Mouse (Mus musculus) cerebral cortex, adult 2 months (tissue): Measurements from ENCODE around the gene Ism1.

Experiments used
- WGBS: fragments of 180-500 bp; shearing (Covaris S2); methylation state at CpG from one replicate; pipeline ENCODE4 v1.1.7; 2018; 5-methylcytosine and 5-hydroxymethylcytosine counted together

The Ism1 gene

DNA sequence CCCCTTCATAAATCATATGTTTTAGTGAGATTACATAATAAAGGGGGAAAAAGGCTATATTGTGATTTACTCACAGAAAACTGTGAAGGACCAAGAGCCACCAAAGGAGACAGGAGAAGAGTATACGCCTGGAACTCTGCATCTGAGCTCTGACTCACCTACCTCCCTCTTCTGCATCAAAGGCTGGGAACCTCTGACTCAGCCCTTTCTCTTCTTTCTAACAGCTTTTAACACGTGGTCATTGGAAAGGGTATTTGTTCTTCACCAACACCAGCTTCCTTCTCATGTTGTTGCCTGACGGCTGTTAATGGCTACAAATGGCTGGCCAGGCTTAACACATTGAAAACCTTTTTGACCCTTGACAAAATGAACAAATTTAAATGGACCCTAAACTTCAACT, 36.2 kb downstream of the Ism1 start:
- 75% methylated on average over 3 of the region's 3 CpGs for WGBS

DNA sequence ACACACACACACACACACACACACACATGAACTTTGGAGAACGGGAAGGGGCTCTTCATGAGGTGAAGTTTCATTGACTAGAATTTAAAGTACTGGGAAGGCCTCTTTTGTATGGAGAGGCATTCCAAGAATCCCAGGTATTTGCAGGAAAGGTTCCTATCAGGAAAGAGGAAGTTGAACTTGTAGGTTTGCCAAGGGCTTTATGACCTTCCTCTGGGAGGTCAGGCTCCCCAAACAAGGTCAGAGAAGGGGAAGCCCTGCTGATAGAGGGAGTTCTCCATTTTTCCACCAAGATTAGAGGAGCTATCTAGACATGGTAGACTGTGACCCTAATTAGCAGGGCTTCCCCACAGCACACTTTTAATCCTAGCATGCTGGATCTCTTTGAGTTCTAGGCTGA, 39.8 kb downstream of the Ism1 start:
- 72% methylated on average over 1 of the region's 1 CpGs for WGBS

DNA sequence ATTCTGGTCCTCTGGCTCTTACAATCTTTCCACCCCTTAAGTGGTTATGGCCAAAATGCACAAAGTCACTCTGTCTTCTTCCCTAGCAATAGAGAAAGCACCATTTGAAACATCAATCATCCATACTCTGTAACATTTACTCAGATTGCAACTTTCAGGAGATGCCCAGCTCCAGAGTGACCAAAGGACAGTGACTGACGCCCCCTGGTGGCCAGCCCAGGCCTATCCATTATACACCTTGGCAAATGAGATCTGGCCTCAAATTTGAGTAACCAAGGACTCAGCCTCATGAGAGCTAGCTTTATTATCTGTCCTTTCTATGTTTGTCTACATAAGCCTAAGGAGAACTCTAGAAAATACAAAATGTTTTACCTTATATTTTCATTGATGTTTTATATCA, 44.7 kb downstream of the Ism1 start:
- WGBS, result 0% methylated on average over 1 of the region's 1 CpGs

DNA sequence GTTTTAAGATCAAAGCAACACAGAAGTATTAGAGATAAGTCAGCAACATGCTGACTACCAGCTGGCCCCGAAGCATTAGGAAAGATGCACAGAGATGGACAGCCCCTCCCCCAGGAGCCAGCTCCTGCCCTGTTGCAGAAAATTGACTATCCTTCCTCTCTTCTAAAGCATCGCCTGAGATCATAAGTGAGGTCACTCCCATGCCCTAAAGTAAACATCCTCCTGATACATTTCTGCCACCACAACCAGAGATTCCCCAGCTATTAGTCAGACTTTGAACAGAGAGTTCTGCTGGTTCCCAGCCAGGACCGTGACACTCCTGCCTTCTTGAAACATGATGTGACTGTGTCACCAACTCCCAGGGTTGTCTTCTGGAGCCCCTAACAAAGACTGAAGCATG, 45.3 kb downstream of the Ism1 start:
- WGBS, result 63% methylated on average over 3 of the region's 3 CpGs

DNA sequence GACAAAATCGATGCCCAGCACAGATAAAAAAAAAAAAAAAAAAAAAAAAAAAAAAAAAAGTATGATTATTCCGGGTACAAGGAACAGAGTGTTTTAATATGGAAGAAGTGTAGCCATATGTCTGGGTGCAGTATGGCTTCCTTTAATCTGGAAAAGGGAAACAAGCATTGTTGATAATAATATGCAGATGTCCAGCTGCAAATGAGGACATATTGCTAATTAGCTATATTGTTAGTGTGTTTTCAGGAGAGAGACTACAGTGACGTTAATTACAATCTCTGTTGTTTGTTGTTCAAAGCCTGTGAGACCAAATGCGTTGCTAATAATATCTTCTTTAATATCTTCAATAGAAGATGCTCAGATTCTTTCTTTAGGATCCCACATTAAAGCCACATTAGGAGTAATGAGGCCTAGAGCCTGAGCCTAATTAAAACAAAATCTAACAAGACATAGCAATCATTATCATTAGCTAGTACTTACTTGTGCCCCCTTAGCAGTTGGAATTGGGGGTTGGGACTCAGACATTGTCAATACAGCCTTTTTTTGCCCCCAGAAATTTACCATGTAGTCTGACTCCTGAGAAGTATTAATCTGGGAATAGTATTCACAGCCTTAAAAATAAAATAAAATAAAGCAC, 46.3 kb downstream of the Ism1 start:
- WGBS, result 48% methylated on average over 4 of the region's 4 CpGs

DNA sequence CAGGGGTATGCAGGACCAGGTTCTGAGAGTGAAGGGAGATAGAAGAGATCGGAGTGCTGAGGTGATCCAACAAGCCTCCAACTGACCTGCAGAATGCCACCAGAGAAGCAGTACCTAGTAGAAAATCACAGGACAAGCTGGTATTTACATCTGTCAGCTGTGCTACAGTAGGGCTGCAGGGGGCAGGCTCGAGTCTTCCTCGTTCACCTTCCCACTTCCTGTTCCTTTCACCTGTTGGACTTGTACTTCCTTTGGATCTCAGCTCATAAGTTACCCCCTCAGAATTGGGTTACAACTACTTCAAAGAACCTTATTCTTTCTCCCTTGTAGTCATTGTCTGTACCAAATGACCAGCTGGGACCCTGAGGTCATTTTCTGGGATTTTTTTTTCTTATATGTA, 47.4 kb downstream of the Ism1 start:
- 68% methylated on average over 3 of the region's 3 CpGs for WGBS

DNA sequence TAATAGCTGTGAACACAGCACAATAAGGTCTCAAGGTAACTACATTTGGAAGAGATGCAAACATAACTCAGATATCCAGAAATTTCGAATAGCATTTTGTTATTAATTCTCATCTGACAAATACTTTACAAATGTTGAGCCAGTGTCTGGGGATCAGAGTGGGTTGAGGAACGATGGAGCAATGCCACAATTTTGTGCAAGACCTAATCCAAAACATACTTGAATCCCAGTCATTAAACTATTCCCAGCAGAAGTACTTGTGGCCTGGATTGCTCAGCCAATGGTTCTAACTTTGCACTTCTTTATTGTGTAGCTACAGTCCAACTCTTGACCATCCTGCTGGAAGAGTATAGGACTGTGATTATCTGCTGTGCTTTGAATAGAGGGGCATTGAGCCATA, 50.1 kb downstream of the Ism1 start:
- WGBS, result 86% methylated on average over 2 of the region's 2 CpGs

DNA sequence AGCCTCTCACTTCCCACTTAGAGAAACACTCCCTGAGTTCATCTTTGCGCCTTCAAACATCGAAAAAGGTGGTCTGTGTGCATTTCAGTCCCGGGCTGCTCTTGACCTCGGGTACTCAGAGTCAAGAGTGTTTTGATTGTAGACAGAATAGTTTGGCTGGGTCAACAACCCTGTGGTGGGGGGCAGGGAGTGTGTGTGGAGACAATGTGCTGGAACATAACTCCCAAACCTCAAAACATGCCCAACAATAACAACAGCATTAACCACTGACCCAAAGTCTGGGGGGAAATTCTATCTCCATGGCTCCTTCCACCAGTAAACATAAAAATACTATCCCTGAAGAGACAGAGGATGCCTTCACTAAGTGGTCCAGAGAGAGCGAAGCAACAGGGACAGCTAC, 51.4 kb downstream of the Ism1 start:
- 87% methylated on average over 5 of the region's 5 CpGs for WGBS

DNA sequence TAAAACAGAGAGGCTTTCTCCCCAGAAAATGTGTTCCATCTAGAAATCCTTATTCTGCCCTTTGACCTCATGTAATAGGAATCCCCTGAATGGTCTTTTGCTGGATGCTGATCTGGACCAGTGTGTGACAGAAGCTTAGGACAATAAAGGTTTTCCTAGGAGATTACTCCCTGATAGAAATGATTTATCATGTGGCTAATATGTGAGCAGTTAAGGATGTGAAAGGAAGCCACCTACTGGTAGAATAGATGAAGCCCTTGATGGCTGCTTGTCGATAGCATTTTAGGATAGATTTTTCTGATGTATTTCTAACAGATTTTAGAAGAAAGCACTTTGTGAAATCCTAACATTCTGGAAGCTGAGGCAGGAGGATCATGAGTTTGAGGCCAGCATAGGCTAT, 64.4 kb downstream of the Ism1 start:
- WGBS, result 52% methylated on average over 1 of the region's 1 CpGs

DNA sequence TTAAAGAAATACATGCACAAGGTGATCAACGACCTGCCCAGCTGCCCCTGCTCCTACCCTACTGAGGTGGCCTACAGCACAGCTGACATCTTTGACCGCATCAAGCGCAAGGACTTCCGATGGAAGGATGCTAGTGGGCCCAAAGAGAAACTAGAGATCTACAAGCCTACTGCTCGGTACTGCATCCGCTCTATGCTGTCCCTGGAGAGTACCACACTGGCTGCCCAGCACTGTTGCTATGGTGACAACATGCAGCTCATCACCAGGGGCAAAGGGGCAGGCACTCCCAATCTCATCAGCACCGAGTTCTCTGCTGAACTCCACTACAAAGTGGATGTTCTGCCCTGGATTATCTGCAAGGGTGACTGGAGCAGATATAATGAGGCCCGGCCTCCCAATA, 79.0 kb downstream of the Ism1 start:
- 88% methylated on average over 8 of the region's 8 CpGs for WGBS

DNA sequence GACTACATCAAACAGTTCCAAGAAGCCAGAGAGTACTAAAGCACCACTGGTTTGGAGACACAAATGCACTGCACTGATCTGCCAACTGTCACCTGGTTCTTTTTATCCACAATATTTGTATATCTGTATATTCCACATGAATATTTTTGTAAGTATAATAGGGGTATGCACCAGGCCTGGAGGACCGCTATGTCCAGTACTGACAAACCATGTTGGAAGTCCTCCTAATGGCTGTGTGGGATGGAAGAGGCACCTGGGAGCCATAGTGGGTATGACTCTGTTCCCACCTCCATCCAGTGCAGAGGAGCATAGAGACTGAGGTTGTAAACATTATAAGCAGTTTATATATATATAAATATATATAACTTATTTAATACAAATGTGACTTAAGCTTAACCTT, 79.5 kb downstream of the Ism1 start:
- WGBS, result 97% methylated on average over 1 of the region's 1 CpGs

DNA sequence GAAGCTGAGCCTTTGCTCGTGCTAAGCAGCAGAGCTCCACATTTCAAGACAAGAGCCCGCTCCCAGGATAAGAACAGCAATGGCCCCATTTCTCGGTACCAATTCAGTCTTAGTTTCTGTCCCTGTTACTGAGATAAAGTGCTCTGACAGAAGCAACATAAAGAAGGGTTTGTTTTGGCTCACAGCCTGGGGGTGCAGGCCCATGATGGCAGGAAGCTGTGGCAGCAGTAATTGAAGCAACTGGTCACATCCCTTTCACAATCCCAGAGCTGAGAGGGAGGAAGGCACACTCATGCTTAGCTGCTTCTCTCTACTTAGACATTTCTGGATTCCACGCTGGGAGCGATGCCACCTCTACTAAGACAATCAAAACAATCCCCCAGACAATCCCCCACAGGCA, 86.4 kb downstream of the Ism1 start:
- WGBS, result 69% methylated on average over 5 of the region's 5 CpGs

DNA sequence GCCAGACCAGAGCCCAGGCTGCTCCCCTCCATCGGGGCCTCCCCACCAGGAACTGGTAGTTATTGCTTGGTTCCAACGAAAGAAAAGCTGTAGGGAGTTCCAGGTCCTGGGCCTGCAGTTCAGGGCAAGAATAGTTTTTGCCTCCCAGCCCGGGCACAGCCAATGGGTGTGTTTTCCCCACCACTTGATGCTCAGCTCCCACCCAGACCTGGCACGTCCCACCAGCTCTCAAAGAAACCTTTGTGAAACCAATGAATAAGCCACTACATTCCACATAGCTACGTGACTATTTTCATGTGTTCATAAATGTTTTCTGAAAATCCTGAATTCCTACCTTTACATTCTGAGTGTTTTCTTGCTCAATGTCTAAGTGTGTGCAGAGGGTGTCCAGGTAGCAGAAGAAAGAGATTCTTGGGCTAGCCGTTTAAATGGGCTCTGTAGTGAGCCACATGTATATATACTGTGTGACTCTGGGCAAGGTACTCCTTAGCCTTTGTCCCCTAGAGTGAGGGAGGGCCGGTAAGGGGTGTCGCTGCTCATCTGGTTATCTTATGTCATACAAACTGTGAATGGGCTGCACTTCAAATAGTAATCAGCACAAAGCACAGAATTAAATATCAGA, 97.1 kb downstream of the Ism1 start:
- WGBS, result 85% methylated on average over 8 of the region's 8 CpGs

DNA sequence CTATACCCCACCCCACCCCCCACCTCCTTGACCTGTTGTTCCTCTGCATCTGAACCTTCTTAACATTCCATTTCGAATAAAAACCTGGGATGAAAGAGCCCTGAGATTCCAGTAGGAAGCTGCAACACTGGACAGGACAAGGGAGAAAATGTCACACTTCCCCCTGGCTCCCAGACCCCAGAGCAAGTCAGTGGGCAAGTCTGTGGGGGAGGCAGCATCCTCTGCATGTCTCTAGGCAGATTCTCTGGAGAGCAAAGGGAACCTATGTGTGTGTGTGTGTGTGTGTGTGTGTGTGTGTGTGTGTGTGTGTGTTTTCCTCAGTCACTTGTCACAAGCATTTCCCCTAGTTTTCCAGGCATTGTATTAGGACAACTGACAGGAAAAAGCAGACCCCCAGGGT, 98.7 kb downstream of the Ism1 start:
- 51% methylated on average over 1 of the region's 1 CpGs for WGBS

DNA sequence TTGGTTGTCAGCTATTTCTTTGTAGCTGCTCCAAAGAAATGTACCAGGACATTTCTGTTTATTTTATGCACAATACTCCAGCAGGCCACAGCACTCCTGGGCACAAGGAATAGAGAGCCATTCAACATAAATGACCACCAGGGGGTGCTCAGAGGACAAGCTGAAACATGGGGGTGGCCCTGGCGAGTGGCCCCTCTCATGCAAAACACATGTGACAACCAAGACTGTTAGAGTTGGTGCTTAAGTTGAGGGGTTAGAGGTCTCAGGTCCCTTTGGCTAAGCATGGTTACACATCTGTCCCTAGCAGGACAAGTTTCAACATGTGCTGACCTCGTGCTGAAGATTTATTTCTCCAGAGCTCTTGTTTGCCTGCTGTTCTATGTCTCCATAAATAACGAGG, 100.3 kb downstream of the Ism1 start:
- 65% methylated on average over 3 of the region's 3 CpGs for WGBS

DNA sequence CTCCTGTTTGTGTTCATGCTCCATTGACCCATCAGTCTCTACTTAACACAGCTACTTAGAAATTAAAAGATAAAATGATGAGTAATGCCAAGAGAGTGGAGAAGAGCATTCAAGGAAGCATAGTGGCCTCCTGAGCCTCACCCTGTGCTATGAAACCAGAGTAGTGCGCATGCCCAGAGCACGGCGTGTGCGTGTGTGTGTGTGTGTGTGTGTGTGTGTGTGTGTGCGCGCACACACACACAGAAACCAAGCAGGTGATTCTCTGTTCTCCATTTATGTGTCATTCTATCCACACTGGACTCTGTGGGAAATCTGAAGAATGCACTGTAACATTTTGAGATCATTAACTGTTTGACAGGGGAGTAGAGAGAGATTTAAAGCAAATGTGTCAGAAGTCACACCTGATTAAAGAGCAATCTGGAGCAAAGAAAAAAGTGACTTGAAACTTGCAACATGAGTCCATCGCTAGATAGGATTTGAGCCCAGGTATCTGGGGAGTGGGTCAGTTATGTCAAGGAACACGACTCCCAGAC, 105.4 kb downstream of the Ism1 start:
- 90% methylated on average over 8 of the region's 8 CpGs for WGBS

DNA sequence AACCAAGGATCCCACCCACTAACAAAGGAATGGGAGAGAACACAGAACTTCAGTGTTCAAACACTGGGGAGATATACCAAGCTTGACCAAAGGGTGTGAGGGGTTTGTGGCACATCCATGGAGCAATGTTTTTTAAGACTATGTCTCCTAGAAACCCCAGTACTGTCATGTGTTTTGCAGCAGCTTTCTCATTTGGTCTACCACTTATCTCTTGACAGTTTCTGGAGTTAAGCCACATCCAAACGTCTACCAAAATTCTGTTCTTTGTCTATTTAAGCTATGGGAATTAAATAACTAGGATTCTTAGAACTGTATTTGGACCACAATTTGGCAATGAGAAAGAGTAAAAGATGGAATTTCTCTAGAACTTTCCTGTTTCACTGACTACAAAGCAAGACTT, 106.5 kb downstream of the Ism1 start:
- WGBS, result 26% methylated on average over 1 of the region's 1 CpGs

DNA sequence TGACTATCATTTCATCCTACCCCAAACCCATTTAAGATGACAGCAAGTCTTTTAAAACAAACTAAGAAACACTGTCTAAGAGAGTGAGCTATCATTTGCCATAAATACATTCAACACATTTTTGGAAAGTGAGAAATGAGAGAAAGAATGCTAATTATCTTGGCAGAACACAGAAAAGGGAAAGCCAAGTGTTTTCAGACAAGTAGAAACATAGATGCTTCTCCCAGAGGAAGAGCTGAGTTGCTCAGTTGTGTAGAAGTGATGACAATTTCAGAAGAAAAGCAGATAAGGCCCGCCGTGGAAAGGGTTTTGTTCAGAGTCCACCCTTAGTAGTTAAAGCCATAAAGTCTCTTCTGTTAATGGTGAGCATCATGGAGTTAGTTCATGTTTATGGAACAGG, 107.0 kb downstream of the Ism1 start:
- WGBS, result 42% methylated on average over 2 of the region's 2 CpGs

DNA sequence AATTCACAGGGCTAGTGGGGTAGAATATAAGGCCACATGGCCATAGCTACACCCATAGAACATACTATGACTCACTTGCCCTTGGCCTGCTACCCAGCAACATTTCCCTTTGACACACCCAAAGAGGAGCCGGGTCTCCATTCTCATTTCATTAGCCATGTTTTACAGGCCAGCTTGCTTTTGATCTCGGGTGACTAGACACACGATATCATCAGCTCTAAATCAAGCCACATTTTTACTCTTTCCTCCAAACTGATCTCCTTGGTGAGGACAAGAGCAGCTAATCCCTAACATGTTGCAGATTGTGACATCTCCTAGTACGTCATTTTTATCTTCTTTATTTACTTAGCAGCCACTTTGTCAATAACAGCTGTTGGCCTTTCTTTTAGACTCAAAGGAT, 110.7 kb downstream of the Ism1 start:
- WGBS, result 82% methylated on average over 4 of the region's 4 CpGs

DNA sequence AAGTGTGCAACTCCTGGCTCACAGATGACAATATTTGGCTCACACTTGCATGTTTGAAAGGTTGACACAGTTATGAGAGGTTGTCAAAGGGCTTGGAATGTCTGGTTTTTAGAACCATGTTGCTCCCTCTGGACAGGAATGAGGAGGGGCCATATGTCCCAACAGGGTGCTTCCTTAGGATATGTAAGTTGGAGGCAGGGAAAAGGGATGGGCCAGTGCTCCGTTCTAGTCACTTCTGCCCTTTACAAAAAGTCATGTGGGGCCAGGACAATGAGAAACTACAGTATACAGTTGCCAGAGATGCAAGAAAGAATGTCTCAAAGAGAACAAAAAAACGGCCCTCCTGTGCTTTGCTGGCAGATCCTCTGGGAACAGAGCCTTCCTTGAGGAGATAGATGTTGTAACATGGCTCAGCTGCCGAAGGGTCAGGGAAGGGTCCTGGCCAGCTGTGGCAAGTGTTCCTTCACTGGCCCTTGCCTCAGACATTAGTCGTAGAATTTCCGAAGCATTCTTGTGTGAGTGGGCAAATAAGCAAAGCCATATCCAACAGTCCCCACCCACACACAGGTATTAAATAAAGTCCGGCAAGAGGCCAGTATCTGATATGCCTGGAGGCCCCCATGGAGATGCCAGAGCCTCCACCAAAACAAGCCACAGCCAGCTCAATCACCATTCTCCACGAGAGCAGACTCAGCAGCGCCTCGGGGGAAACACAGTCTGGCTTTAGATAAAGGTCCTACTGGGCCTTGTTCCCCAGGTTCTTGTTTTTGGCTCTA, 114.6 kb downstream of the Ism1 start:
- WGBS, result 76% methylated on average over 9 of the region's 9 CpGs

DNA sequence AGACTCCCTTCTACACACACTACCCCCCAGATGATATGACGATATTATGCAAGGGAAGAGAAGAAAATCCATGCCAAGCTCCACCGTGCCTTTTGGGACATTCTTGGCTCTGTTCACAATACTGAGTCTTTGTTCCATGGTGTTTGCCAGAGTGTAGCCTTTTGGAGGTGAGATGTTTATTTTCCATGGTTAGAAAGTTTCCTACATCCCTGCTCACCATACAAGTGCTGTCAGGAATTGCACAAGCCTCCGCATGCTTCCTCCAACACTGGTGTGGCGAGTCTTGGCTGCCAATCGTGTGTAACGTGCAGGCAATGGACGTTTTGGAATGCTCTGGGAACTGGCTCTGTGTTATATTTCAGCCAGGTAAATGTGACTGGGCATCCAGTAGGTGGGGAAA, 126.1 kb downstream of the Ism1 start:
- 74% methylated on average over 7 of the region's 7 CpGs for WGBS

DNA sequence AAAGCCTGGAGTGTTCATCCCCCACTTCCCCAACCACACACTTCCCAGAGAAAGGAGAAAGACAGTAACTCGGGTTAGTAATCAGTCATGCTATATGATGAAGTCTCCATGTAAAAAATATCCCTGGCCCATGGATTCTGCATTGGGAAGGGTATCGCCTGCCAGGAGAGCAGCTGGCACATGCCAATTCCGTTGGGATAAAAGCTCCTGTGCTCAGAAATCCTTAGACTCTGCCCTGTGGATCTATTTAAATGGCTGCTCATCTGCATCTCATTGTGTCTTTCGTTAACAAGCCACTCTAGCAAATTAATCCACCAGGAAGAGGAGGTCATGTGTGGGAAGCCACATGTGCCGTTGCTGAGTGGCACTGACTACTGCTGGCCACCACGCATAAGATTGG, 129.9 kb downstream of the Ism1 start:
- 57% methylated on average over 6 of the region's 6 CpGs for WGBS
